In genomic region chr8:122273826-122274225, GRCm38 (mm10) we compare ENCODE assay signal across 9 mouse cellular contexts. TPM values are rescaled to one million over a fixed set of nuclear protein-coding genes. Genes with fewer than 3 reads are reported as not detected.
A peak's percentile ranks its signal among the peaks of the same experiment; 100 is the strongest.
DNase-seq lines count a peak whose midpoint lies in the region; ATAC-seq lines count a peak whose summit lies in the region.
"Had no signal": no experiment of that assay in that cellular context is flagged by ENCODE, and none has a peak within 500 bp of the region (broad histone marks: within the 10 kb centered on the region; RNA-seq: fewer than 3 reads in every experiment).

No protein-coding gene starts in this region.

- H3K9me3 ChIP-seq in midbrain, embryonic 12.5 days, result no peaks in the 10 kb centered on the region
- no peaks in the 10 kb centered on the region for H3K9me3 ChIP-seq in midbrain, embryonic 14.5 days (ENCODE audit: control insufficient read depth, low read length)
- H3K9me3 ChIP-seq in embryonic facial prominence, embryonic 10.5 days, result no peaks in the 10 kb centered on the region
- no peaks in the 10 kb centered on the region for H3K9me3 ChIP-seq in liver, embryonic 16.5 days (replicated peaks; ENCODE audit: control insufficient read depth, low read length)
- no peaks in the 10 kb centered on the region for H3K9me3 ChIP-seq in hindbrain, embryonic 11.5 days (ENCODE audit: control insufficient read depth, low read length)
- H3K9me3 ChIP-seq: hindbrain, embryonic 10.5 days had no signal

- H3K9ac ChIP-seq in midbrain, embryonic 12.5 days (replicated peaks), result 0 out of 2 replicates have a peak overlapping the region, but pooled peaks have one; percentile 15
- H3K9ac ChIP-seq in midbrain, embryonic 14.5 days (replicated peaks; ENCODE audit: low read length), result no peak overlapping the region; the same call in 1 of the 2 replicates
- H3K9ac ChIP-seq in liver, embryonic 16.5 days (ENCODE audit: low read depth, low read length), result 0 out of 2 replicates have a peak overlapping the region, but pooled peaks have one; percentile 30
- no peak overlapping the region for H3K9ac ChIP-seq in hindbrain, embryonic 11.5 days (ENCODE audit: low read depth, low read length)

- no peaks in the 10 kb centered on the region for H3K36me3 ChIP-seq in midbrain, embryonic 12.5 days
- H3K36me3 ChIP-seq in midbrain, embryonic 14.5 days (ENCODE audit: control insufficient read depth, insufficient read depth, low read length), result no peaks in the 10 kb centered on the region
- H3K36me3 ChIP-seq in embryonic facial prominence, embryonic 10.5 days (replicated peaks), result no peaks in the 10 kb centered on the region
- no peaks in the 10 kb centered on the region for H3K36me3 ChIP-seq in liver, embryonic 16.5 days (ENCODE audit: control insufficient read depth, insufficient read depth)
- H3K36me3 ChIP-seq in hindbrain, embryonic 11.5 days (ENCODE audit: control insufficient read depth, insufficient read depth, low read length), result no peaks in the 10 kb centered on the region
- H3K36me3 ChIP-seq: hindbrain, embryonic 10.5 days had no signal

- no peak for ATAC-seq in midbrain, embryonic 12.5 days (ENCODE audit: low FRiP score, low read depth)
- ATAC-seq in midbrain, embryonic 14.5 days (ENCODE audit: low FRiP score, low TSS enrichment), result no peak
- ATAC-seq in erythroid progenitor cell, adult 5-6 weeks (replicated peaks; ENCODE audit: low FRiP score, poor library complexity, severe bottlenecking), result peak; percentile 53
- ATAC-seq in liver, embryonic 16.5 days (ENCODE audit: low read depth), result peak; percentile 70
- ATAC-seq in activated CD4-positive, CD25-positive, alpha-beta regulatory T cell, adult 4 months, result no peak
- no peak for ATAC-seq in hindbrain, embryonic 11.5 days (ENCODE audit: low FRiP score)

- H3K4me1 ChIP-seq in midbrain, embryonic 12.5 days, result peaks cover 12% of the 10 kb centered on the region
- H3K4me1 ChIP-seq in midbrain, embryonic 14.5 days (ENCODE audit: control insufficient read depth, insufficient read depth, low read length), result peaks cover 10% of the 10 kb centered on the region
- peaks cover 50% of the 10 kb centered on the region for H3K4me1 ChIP-seq in embryonic facial prominence, embryonic 10.5 days
- H3K4me1 ChIP-seq in liver, embryonic 16.5 days (ENCODE audit: control insufficient read depth, low read depth, low read length), result peaks cover 56% of the 10 kb centered on the region
- peaks cover 2% of the 10 kb centered on the region; the same call in 1 of the 2 replicates for H3K4me1 ChIP-seq in hindbrain, embryonic 11.5 days (replicated peaks; ENCODE audit: control insufficient read depth, insufficient read depth, low read length)

- H3K27ac ChIP-seq in midbrain, embryonic 12.5 days (replicated peaks), result no peak overlapping the region
- no peak overlapping the region for H3K27ac ChIP-seq in midbrain, embryonic 14.5 days (replicated peaks; ENCODE audit: low read depth, low read length)
- 0 out of 2 replicates have a peak overlapping the region, but pooled peaks have one; percentile 7 for H3K27ac ChIP-seq in embryonic facial prominence, embryonic 10.5 days (replicated peaks)
- H3K27ac ChIP-seq in liver, embryonic 16.5 days (ENCODE audit: low read length), result peak overlapping the region; percentile 65
- H3K27ac ChIP-seq in hindbrain, embryonic 11.5 days (ENCODE audit: low read depth, low read length), result no peak overlapping the region
- H3K27ac ChIP-seq: hindbrain, embryonic 10.5 days had no signal

- no peak for DNase-seq in midbrain, embryonic 14.5 days
- no peak for DNase-seq in embryonic facial prominence, embryonic 10.5 days (ENCODE audit: low spot score)
- DNase-seq in urinary bladder, postnatal 4 days (ENCODE audit: low spot score in 2 of 2), result no peak
- DNase-seq in hindbrain, embryonic 11.5 days (ENCODE audit: low spot score), result no peak

- no peak overlapping the region for H3K4me2 ChIP-seq in midbrain, embryonic 12.5 days (replicated peaks)
- H3K4me2 ChIP-seq in midbrain, embryonic 14.5 days (ENCODE audit: low read length), result no peak overlapping the region
- H3K4me2 ChIP-seq in liver, embryonic 16.5 days (ENCODE audit: low read depth, low read length), result no peak overlapping the region
- H3K4me2 ChIP-seq in hindbrain, embryonic 11.5 days (replicated peaks; ENCODE audit: low read depth, low read length), result no peak overlapping the region

- WGBS in midbrain, embryonic 12.5 days, result 51% methylated on average over 7 of the region's 7 CpGs
- 39% methylated on average over 7 of the region's 7 CpGs for WGBS in midbrain, embryonic 14.5 days
- whole genome bisulfite sequencing in embryonic facial prominence, embryonic 10.5 days, result 56% methylated on average over 7 of the region's 7 CpGs
- 26% methylated on average over 7 of the region's 7 CpGs for WGBS in liver, embryonic 16.5 days (ENCODE audit: insufficient replicate concordance)
- WGBS in hindbrain, embryonic 11.5 days, result 58% methylated on average over 7 of the region's 7 CpGs

- peaks cover 33% of the 10 kb centered on the region for H3K27me3 ChIP-seq in midbrain, embryonic 12.5 days
- no peaks in the 10 kb centered on the region for H3K27me3 ChIP-seq in midbrain, embryonic 14.5 days (ENCODE audit: control insufficient read depth, insufficient read depth, low read length)
- peaks cover 89% of the 10 kb centered on the region for H3K27me3 ChIP-seq in embryonic facial prominence, embryonic 10.5 days (replicated peaks; ENCODE audit: low read depth, poor library complexity, severe bottlenecking)
- H3K27me3 ChIP-seq in liver, embryonic 16.5 days (ENCODE audit: control insufficient read depth, insufficient read depth, low read depth, low read length), result peaks cover 16% of the 10 kb centered on the region
- peaks cover 8% of the 10 kb centered on the region for H3K27me3 ChIP-seq in hindbrain, embryonic 11.5 days (ENCODE audit: control insufficient read depth, insufficient read depth, low read length)

- no peak overlapping the region for H3K4me3 ChIP-seq in midbrain, embryonic 12.5 days
- no peak overlapping the region for H3K4me3 ChIP-seq in midbrain, embryonic 14.5 days (replicated peaks; ENCODE audit: low read depth, low read length)
- no peak overlapping the region for H3K4me3 ChIP-seq in embryonic facial prominence, embryonic 10.5 days
- no peak overlapping the region for H3K4me3 ChIP-seq in liver, embryonic 16.5 days (ENCODE audit: low read depth, low read length)
- no peak overlapping the region for H3K4me3 ChIP-seq in hindbrain, embryonic 11.5 days (ENCODE audit: low read depth, low read length)
- H3K4me3 ChIP-seq: hindbrain, embryonic 10.5 days had no signal

RNA-seq across cellular contexts. Expression of gene Zfpm1, which starts 8.1 kb away (rescaled TPM):
- polyA plus RNA-seq in midbrain, embryonic 12.5 days (2016; fragmentation: Nextera tagmentation; extraction: Ambion mirVana), result 3.0 TPM in 2 replicates
- polyA plus RNA-seq in midbrain, embryonic 14.5 days (2014; fragmentation: Nextera tagmentation; extraction: Ambion mirVana), result 2.3 TPM in 2 replicates
- 1.5 and 2.0 TPM in 2 replicates for polyA plus RNA-seq in embryonic facial prominence, embryonic 10.5 days (2016; fragmentation: Nextera tagmentation; extraction: Ambion mirVana)
- 176 and 254 TPM in 2 replicates for total RNA-seq in erythroid progenitor cell, adult 5-6 weeks (2015; ENCODE audit: low replicate concordance)
- total RNA-seq in erythroid progenitor cell, adult 5-6 weeks (2017; ENCODE audit: low replicate concordance), result 303 and 467 TPM in 2 replicates
- 6.8 and 8.1 TPM in 2 replicates for polyA plus RNA-seq in liver, embryonic 16.5 days (2015; fragmentation: Nextera tagmentation; extraction: Ambion mirVana)
- 1 to 10 TPM; 1.7 to 2.2 TPM for polyA plus RNA-seq in activated CD4-positive, CD25-positive, alpha-beta regulatory T cell, adult 4 months (2017; shearing (Covaris generic))
- polyA plus RNA-seq in hindbrain, embryonic 11.5 days (2014; fragmentation: Nextera tagmentation; extraction: Ambion mirVana), result 1.6 and 1.9 TPM in 2 replicates

Comparison
In these comparisons a context has a peak if more than half of its experiments do, and no peak if none do; other contexts are left out.
1. H3K9ac ChIP-seq: peak in midbrain, embryonic 12.5 days (single experiment) and liver, embryonic 16.5 days (single experiment); none in midbrain, embryonic 14.5 days (single experiment) and hindbrain, embryonic 11.5 days (single experiment).
2. ATAC-seq: peak in erythroid progenitor cell, adult 5-6 weeks (single experiment) and liver, embryonic 16.5 days (single experiment); none in midbrain, embryonic 12.5 days (single experiment), midbrain, embryonic 14.5 days (single experiment), activated CD4-positive, CD25-positive, alpha-beta regulatory T cell, adult 4 months (single experiment) and hindbrain, embryonic 11.5 days (single experiment).
3. H3K27ac ChIP-seq: peak in embryonic facial prominence, embryonic 10.5 days (single experiment) and liver, embryonic 16.5 days (single experiment); none in midbrain, embryonic 12.5 days (single experiment), midbrain, embryonic 14.5 days (single experiment) and hindbrain, embryonic 11.5 days (single experiment).